Mouse (Mus musculus) ovary, adult 18-20 months (tissue): ENCODE results near the gene Pdpn.

Experiments used
- DNase-seq: peaks from one replicate; pipeline ENCODE4 v3.0.0; 2022; ENCODE audit warnings: low spot score, mixed read lengths

The Pdpn gene

GRCm38 (mm10) chr4:143239117-143239516, 60.2 kb downstream of the Pdpn start:
- no peak for DNase-seq

GRCm38 (mm10) chr4:143238241-143239031, 60.9 kb downstream of the Pdpn start:
- no peak for DNase-seq

GRCm38 (mm10) chr4:143231790-143232422, 67.5 kb downstream of the Pdpn start:
- no peak for DNase-seq

GRCm38 (mm10) chr4:143231110-143231509, 68.3 kb downstream of the Pdpn start:
- DNase-seq, result no peak

GRCm38 (mm10) chr4:143227976-143228375, 71.4 kb downstream of the Pdpn start:
- DNase-seq, result no peak

GRCm38 (mm10) chr4:143225886-143226285, 73.5 kb downstream of the Pdpn start:
- no peak for DNase-seq

GRCm38 (mm10) chr4:143219316-143219751, 80.0 kb downstream of the Pdpn start:
- no peak for DNase-seq

GRCm38 (mm10) chr4:143218858-143219257, 80.5 kb downstream of the Pdpn start:
- DNase-seq, result no peak
